Mouse (Mus musculus) lung, postnatal 25 days (tissue): ENCODE results near the gene Hpse2.

Source experiments
- DNase-seq: peaks from one replicate; pipeline ENCODE4 v3.0.0; 2022; ENCODE audit warnings: low spot score

The Hpse2 gene

DNA sequence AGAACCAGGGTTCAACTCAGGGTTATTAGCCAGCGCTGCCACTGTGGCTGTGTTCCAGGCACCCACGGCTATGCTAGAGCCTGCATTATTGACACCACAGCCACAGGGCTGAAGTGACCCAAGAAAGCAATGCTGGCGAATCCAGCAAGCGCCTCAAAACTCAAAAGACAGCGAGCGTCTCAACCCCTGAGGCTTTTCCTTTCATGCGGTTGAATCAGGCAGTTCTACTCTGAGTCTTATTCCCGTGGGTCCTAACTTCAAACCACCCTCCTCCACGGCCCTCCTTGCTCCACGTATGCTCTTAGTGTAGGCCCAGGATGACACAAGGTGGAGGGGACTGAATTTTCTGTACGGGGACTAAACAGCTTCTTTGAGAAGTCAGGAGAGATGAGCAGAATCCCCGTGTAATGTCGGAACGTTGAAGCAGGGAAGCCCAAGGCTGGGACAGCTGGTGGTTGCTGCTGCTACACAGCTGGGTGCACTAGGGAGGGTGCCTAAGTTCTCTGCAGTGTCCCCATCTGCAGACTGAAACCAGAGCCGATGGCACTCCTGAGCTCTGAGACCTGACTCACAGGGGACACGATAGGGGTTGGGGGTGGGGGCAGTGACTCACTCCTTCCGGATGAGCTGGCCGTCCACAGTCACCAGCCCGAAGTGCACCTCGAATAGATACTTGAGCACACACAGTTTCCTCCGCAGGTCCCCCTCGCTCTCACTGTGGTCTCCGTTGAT is 617.8 kb downstream of the Hpse2 start:
- DNase-seq, result no peak

DNA sequence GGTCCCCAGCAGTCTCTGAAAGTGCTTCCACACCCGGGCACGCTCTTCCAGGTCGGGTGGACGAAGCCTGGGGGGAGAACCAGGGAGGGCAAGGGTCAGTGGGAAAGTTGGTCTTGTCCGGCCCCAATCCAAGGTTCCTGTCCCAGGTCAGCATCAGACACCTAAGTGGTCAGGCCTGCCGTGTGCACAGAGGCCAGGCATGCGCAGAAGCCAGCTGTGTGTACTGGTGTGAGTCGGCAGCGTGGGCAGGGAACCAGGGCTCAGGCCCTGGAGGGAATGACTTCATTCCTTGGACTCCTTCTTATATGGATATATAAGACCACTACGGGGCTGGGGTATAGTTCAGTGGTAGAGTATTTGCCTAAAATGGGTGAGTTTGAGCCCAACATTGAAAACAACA is 618.5 kb downstream of the Hpse2 start:
- DNase-seq, result no peak

DNA sequence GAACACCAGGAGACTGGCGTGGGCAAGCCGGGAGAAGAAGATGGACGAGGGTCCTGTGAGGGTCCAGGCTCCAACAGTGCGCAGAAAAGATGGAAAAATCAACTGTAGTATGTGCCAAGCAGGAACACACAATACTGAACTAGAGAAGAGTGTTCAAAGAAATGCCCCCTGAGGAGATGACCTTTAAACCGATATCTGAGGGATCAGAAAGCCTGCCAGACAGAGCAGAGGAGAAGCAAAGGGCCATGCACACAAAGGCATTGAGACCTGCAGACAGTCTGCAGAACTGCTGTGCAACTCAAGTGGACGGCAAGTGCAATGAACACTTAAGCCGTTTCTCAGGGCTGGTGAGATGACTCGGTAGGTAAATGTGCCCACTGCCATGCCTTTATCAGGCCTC is 620.8 kb downstream of the Hpse2 start:
- no peak for DNase-seq

DNA sequence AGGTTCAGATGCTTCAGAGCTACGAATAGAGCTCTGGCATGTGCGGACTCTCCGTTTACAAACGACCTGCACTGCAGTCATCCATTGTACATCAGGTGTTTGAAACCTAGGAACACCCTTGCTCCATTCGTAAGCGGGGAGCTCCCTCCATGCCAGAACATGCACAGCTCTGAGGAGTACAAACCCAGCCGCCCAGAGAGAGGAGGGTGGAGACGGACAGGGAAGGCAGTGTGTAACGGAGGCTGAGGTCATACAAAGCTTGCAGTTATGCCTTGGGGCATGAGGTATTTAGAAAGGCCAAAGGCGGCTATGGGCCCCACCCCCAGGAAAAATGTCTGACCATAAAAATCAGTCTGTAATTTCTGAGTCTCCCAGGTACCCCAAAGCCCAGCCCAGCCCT is 623.8 kb downstream of the Hpse2 start:
- no peak for DNase-seq

DNA sequence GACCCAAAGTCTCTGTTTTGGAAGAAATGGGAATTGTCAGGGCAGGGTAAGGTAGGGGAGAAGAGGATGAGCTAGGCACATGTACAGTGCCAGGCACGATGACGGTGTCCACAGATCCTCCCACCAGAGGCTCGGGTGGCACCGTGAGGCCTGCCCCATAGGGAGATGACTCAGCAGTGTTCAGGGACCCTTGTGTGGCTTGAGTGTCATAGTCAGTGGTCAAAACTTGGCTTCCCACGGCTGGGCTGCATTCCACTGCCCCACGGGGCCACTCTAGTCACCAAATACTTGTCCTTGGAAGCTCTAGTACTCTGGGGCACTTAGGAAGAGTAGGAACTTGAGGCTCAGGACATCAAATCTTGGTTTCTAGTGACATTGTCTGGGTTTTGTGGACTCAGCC is 631.5 kb downstream of the Hpse2 start:
- DNase-seq, result peak; percentile 31

DNA sequence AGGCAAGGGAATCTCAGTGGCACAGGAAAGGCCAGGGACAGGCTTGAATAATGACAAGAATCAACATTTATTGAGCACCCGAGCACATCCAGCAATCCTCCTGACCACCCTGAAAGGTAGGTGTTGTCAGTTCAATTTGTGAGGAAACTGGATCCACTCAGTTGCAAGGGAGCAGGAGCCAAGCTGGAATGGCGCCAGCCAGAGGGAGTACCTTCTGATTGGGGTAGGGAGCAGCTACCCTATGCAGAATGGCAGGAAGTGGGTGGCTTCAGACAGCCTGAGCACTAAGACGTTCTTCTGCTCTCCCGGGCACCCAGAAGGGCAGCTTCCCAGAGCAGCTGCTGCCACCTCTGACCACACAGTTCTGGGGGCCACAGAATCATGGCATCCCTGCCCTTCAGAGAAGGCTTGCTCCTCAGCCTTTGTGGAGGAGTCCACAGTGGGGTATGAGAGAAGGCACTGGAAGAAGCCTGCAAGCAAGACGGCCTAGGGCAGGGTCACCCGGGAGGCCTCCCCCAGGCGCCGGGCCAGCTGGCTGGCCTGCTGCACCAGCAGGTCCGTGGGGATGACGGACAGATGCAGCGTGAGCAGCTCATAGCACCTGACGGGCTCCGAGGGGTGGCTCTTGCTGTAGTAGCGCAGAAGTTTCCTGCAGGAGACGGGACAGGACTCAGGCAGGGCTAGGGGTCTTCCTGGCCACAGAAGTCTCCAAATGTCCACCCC is 632.8 kb downstream of the Hpse2 start:
- no peak for DNase-seq

DNA sequence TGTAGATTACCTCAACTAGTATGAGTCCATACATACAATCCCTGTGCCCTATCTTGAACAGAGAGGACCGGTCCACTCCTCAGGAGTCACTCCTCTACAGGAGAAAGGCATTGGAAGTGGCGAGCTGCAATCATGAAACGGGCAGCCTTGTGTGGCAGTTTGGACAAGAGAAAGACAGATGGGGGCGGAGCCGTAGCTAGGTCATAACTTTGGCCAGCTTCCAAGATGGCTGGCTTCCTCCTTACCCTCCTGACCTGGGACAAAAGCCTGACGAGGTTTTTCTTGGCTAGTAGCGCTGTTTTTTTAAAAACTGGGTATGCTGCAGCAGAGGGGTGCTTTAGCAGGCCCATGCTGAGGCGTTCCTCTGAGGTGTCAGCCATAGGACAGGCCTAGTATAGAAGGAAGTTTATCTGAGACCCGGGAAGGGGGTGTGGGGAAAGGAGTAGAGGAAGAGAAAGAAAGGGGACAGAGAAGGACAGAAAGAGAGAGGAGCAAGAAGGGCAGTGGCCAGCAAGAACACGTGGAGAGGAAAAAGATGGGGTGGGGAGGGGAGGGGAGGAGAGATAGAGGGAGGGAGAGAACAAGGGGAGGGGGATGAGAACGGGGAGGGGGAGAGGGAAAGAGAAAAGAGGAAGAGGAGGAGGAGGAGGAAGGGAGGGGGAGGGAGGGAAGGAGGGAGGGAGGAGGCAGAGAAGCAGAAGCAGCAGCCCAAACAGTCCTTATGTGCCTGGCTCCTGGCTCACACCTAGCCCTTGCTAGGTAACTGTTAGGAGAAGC is 634.8 kb downstream of the Hpse2 start:
- DNase-seq, result peak; percentile 84

DNA sequence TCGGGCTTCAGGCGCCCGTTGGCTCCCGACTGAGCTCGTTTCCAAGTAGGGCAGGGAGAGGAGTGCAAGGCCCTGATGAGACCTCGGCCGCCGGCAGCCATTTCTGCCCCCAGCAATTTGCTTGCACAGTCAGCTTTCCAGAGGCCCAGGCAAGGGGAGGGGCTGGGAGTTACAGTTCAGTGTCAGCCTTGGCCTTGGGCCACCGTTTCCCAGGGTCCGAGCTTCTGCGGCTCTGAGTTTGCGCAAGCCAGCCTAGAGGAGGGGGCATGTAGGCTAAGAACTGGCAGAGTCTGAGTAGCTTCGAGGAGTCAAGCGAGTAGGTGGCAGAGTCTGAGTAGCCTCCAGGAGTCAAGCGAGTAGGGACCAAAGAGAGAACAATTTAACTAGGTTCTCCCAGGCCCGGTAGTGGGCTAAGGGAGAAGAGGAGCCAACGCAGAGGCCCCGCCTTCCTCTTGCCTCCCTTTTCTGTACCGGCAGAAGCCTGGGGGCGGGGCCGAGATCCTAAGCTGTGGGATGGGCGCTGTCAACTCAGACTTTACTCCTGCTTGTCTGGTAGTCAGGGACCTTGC is 635.7 kb downstream of the Hpse2 start, which contains the start of gene Pyroxd2:
Gene Pyroxd2 (minus strand): TSS at position 413 of the 569 bp plus-strand sequence.
- DNase-seq, result peak; percentile 78

DNA sequence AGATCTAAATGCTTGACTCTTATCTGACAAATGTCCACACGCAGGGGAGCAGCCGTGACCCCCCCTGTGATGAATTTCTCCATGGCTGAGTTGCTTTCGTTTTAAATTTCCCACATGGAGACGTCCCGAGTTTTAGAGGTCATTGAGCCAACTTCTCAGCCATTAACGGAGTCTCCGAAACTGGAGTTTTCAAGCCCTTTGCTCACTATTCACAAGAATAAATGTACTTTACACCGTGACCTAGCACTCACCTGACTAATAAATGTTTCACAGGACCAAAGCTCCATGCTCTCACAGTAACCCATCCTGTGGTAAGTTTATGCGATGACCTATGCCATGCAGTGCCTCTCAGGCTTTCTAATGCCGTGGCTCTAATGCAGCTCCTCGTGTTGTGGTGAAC is 638.0 kb downstream of the Hpse2 start:
- DNase-seq, result no peak

DNA sequence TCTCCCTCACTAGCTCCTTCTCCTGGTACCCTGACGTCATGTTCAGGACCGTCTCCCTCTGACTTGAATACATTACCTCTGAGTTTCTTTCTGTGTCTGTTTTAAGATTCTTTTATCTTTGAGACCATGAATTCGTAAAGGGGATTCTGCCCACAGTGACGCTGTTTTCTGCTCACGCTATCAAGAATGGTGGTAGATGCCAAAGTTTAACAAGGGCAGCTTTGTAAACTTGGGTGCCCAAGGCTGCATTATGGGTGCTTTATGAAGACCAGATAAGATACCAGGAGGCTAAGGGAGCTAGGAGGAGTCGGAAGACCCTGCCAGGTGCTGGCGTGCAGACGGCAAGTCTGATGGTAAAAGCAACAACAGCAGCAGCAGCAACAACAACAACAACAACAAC is 641.5 kb downstream of the Hpse2 start:
- DNase-seq, result no peak

DNA sequence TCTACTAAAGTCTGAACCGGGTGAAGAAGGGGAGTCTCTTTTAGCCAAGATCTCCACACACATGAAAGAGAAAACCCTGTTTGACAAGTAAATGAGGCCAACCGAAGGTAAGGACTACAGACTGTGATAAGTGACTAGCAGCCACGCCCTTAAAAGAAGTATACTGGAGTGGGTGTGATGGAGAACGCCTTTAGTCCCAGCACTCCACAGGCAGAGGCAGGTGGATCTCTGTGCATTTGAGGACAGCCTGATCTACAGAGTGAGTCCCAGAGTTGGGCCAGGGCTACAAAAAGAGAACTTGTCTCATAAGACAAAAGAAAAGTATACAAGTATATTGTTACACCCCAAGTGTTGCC is 642.3 kb downstream of the Hpse2 start:
- no peak for DNase-seq

DNA sequence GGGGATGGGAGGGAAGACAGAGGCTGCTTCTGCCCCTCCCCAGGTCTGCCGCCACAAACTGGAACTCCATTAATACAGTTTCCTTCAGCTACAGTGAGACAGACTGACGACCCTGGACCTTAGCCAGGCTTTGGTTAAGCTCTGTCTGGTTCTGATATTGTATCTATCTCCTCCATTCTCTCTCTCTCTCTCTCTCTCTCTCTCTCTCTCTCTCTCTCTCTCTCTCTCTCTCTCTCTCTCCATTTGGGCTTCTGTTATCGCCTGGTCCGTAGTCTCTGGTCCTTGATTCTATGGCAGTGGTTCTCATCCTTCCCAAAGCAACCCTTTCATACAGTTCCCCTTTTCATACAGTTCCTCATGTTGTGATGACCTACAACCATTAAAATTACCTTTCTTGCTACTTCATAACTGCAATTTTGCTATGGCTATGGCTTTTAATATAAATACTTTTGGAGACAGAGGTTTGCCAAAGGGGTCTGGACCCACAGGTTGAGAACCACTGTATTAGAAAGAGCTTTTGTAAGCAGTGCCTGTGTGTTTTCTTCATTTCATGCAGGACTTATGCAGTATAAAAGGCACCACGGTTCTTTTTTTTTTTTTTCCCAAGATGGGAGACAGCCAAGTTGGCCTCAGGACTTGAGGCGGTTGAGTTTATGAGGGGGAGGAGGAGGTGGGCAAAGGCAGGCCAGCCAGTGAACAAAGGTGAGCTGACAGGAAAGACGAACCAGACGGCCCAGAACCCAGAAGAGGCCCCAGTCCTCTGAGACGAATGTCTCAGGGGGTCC is 642.9 kb downstream of the Hpse2 start:
- DNase-seq, result no peak

DNA sequence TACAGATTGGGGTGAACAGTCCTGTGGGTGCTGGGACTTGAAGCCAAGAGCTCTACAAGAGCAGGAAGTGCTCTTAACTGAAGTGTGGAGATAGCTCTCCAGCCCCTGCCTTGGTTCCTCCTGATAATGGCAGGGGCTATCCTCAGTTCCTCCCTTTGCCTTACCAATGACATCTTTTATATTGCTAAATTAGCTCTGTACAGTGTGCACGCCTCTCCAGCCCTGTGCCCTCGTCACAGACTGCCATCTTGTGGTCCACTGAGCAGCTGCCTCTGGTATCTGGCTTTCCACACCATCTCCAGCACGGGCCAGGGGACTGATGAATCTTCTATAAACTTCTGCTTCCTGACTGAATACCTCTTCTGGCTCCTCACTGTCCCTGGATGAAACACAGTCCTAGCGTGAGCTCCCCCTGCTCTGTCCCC is 644.0 kb downstream of the Hpse2 start:
- peak; percentile 56 for DNase-seq

DNA sequence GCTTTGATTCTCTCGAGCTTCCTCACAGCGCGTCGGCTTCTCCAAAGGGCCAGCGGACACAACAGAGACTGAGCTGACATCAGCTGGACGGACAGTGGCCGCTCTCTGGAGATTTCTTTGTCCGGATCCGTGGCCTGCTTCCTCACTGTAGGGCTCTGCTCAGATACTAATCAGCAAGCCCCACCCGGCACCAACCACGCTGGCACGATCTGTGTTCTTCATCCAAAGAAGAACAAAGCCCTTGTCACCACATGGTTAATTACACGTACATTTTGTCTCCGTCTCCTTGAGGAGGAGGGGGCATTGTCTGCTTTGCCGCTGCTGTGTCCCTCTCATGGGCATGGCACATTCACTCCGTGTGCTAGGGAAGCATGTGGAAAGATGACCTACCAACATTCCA is 644.9 kb downstream of the Hpse2 start:
- DNase-seq, result no peak

DNA sequence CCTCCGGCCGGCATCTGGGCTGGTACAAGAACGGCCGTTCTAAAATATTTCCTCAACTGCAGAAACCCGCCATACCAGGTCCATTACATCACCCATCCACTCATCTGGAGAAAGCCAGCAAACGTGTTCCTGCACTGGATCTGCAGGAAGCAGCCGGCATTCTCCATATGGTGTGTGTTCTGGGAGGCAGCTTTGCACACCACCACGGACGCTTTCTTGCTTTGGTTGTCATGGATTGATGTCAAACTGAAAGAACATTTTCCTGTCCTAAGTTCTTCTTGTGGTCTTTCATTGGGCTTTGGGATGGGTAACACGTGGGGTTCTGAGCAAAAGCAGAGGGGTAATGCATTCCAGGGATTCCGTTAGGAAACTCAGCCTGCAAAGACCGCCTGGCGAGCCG is 646.3 kb downstream of the Hpse2 start:
- DNase-seq, result no peak

DNA sequence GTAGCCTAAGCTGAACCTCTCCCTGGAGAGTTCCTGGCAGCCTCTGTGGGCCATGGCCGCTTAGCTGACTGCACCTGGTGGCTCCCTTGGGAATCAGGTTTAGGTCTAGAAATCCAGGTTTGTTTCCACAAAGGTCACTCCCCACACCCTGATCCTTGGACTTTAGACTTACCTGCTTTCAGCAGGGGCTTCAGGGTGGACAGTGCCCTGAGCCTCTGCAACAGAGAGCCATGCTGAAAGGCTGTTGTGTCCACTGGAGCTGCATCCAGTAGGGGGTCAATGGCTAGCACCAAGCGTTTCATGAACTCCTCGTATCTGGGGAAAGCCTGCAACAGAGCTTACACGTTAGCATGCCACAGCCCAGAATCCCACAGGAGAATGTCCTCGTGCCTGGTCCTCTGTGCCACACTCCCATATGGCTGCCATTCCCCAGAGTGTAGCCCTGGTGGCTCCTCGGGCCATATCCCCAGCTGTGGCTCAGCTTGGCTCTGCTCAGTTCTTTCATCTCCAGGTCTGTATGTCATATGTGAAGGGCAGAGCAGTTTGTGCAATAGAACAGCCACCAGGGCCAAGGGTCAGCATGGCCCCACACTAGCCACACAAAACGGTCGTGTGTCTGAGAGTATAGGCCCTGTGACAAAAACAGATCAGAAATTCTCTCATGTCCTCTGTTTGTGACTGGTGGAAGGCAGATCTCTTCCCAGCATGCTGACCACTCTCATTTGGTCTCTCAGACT is 647.8 kb downstream of the Hpse2 start:
- DNase-seq, result no peak

DNA sequence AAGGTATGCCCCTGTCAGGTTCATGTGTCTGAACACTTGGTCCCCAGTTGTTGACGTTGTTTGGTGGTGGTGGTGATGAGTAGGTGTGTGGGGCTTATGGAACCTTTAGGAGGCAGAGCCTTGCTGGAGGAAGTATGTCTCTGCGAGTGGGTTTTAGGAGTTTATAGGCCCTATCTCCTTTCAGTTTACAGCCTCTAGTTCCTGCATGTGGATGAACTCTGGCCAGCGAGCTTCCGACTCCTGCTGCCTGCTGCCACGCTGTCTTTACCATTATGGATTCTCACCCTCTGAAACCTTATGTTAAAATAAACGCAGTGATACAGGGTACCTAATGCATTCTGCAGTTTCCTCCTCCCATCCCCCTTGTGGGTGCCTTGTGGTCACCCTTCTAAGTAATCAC is 648.4 kb downstream of the Hpse2 start:
- DNase-seq, result no peak

DNA sequence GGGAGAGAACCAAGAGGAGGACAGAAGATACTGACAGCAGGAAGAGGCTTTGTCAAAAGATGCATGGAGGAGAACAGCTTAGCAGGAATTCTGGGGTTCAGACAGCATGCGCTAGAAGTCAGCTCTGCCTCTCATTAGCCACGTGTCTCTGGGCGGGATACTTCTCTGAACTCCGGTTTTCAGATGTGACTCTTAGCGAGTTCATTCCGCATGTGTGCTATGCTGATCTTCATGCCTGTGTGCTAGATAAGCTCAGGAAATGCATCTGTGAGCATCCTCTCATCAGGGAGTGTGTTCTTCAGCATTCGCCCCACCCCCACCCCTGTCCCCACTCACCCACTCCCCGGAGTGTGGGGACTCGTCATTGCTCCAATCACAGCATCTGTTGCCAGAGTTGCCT is 650.4 kb downstream of the Hpse2 start:
- DNase-seq, result no peak
